8 mouse cellular contexts compared by ENCODE assay signal in the genomic region with DNA sequence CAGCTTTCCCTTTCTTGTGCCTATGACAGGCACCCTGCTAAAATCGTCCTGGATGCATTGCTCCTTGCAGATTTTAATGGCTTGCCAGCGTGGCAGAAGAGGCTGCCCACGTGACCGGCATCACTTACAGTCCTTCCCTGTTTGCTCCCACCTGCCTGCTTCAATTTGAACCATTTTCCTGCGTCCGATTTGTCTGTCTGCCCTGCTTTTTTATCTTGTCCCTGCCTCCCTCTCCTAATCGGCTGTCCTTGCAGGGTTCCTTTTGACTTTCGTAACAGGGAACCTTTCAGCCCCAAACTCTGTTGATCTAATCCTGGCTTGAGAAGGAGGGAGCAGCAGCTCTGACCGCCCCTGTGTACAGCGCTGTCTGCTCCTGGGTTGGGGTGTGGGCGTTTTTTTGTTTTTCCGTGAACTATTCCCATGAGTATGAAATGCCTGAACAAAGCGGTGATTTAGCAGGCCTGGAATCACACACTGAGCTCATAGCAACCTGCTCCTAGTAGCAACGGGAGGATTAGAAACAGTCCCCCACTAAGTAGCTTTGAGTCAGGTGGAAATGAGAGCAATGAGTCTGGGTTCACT. TPM values are rescaled to one million over a fixed set of nuclear protein-coding genes. Genes with fewer than 3 reads are reported as not detected.
DNase-seq lines count a peak whose midpoint lies in the region; ATAC-seq lines count a peak whose summit lies in the region.

No protein-coding gene starts in this region.

- H3K4me2 ChIP-seq in kidney, embryonic 14.5 days (replicated peaks; ENCODE audit: low read depth, low read length): peak overlapping the region; percentile 62
- peak overlapping the region; percentile 67 for H3K4me2 ChIP-seq in midbrain, embryonic 12.5 days (replicated peaks)

- no peaks in the 10 kb centered on the region for H3K27me3 ChIP-seq in kidney, embryonic 14.5 days (ENCODE audit: control insufficient read depth, insufficient read depth, low read length)
- H3K27me3 ChIP-seq in heart, embryonic 10.5 days (ENCODE audit: insufficient read depth, poor library complexity, severe bottlenecking): no peaks in the 10 kb centered on the region
- peaks cover 18% of the 10 kb centered on the region; the same call in 1 of the 2 replicates for H3K27me3 ChIP-seq in midbrain, embryonic 12.5 days

- peak overlapping the region; percentile 40; the same call in 1 of the 2 replicates for H3K9ac ChIP-seq in kidney, embryonic 14.5 days (ENCODE audit: low read depth, low read length)
- H3K9ac ChIP-seq in midbrain, embryonic 12.5 days (replicated peaks): peak overlapping the region; percentile 4; the same call in 1 of the 2 replicates

- peaks cover 4% of the 10 kb centered on the region; the same call in 1 of the 2 replicates for H3K4me1 ChIP-seq in kidney, embryonic 14.5 days (ENCODE audit: control insufficient read depth, insufficient read depth, low read length)
- peaks cover 15% of the 10 kb centered on the region for H3K4me1 ChIP-seq in heart, embryonic 10.5 days
- peaks cover 15% of the 10 kb centered on the region for H3K4me1 ChIP-seq in midbrain, embryonic 12.5 days

- 4% methylated on average over 14 of the region's 14 CpGs for WGBS in kidney, embryonic 14.5 days
- 5% methylated on average over 14 of the region's 14 CpGs for WGBS in heart, embryonic 10.5 days
- under 1% methylated on average over 14 of the region's 14 CpGs for WGBS in midbrain, embryonic 12.5 days

- H3K9me3 ChIP-seq in kidney, embryonic 14.5 days (ENCODE audit: control insufficient read depth, low read length): no peaks in the 10 kb centered on the region
- H3K9me3 ChIP-seq in heart, embryonic 10.5 days: no peaks in the 10 kb centered on the region
- no peaks in the 10 kb centered on the region for H3K9me3 ChIP-seq in midbrain, embryonic 12.5 days

- ATAC-seq in kidney, embryonic 14.5 days (ENCODE audit: low FRiP score, low TSS enrichment): peak; percentile 85
- ATAC-seq in midbrain, embryonic 12.5 days (ENCODE audit: low FRiP score, low read depth): peak; percentile 91

- H3K27ac ChIP-seq in kidney, embryonic 14.5 days (ENCODE audit: low read depth, low read length): no peak overlapping the region
- peak overlapping the region; percentile 84 for H3K27ac ChIP-seq in heart, embryonic 10.5 days
- H3K27ac ChIP-seq in midbrain, embryonic 12.5 days (replicated peaks): peak overlapping the region; percentile 80

- H3K4me3 ChIP-seq in kidney, embryonic 14.5 days (ENCODE audit: low read length): peak overlapping the region; percentile 34
- H3K4me3 ChIP-seq in heart, embryonic 10.5 days: peak overlapping the region; percentile 52
- peak overlapping the region; percentile 34 for H3K4me3 ChIP-seq in midbrain, embryonic 12.5 days

- no peak for DNase-seq in kidney, adult 8-10 months
- DNase-seq in cerebellum, adult 9-11 months: peak; percentile 5
- peak; percentile 84 for DNase-seq in heart, embryonic 10.5 days (ENCODE audit: low spot score)
- DNase-seq in layer of hippocampus, postnatal 25 days (ENCODE audit: extremely low spot score in 1 of 2, low spot score in 1 of 2): peak; percentile 16 to 17
- peak; percentile 49 for DNase-seq in testis, postnatal 10 days (ENCODE audit: low spot score)
- DNase-seq in B cell, adult 2 months: no peak

- no peaks in the 10 kb centered on the region for H3K36me3 ChIP-seq in kidney, embryonic 14.5 days (ENCODE audit: control insufficient read depth, insufficient read depth, low read length)
- no peaks in the 10 kb centered on the region for H3K36me3 ChIP-seq in heart, embryonic 10.5 days
- no peaks in the 10 kb centered on the region for H3K36me3 ChIP-seq in midbrain, embryonic 12.5 days

RNA-seq across cellular contexts. Expression of a gene that starts 51.2 kb away (rescaled TPM):
- polyA plus RNA-seq in kidney, embryonic 14.5 days (2014; fragmentation: Nextera tagmentation; extraction: Ambion mirVana): 20.3 and 21.7 TPM in 2 replicates
- polyA plus RNA-seq in heart, embryonic 10.5 days (2016; fragmentation: Nextera tagmentation; extraction: Ambion mirVana): 10.8 and 15.0 TPM in 2 replicates
- total RNA-seq in layer of hippocampus, postnatal 25 days (2021): 100 to 1,000 TPM; 116 to 128 TPM
- 27.4 and 27.7 TPM in 2 replicates for polyA plus RNA-seq in midbrain, embryonic 12.5 days (2016; fragmentation: Nextera tagmentation; extraction: Ambion mirVana)

Comparison
In these comparisons a context has a peak if more than half of its experiments do, and no peak if none do; other contexts are left out.
1. DNase-seq: peak in cerebellum, adult 9-11 months (single experiment), heart, embryonic 10.5 days (single experiment), layer of hippocampus, postnatal 25 days (2 of 2) and testis, postnatal 10 days (single experiment); none in kidney, adult 8-10 months (0 of 2) and B cell, adult 2 months (0 of 2).
2. Peak in every context shown above with its lines, with median percentiles within 50 percentile points of each other: H3K4me3 ChIP-seq.